Comparison of ENCODE assay signal across 7 mouse cellular contexts in the genomic region with DNA sequence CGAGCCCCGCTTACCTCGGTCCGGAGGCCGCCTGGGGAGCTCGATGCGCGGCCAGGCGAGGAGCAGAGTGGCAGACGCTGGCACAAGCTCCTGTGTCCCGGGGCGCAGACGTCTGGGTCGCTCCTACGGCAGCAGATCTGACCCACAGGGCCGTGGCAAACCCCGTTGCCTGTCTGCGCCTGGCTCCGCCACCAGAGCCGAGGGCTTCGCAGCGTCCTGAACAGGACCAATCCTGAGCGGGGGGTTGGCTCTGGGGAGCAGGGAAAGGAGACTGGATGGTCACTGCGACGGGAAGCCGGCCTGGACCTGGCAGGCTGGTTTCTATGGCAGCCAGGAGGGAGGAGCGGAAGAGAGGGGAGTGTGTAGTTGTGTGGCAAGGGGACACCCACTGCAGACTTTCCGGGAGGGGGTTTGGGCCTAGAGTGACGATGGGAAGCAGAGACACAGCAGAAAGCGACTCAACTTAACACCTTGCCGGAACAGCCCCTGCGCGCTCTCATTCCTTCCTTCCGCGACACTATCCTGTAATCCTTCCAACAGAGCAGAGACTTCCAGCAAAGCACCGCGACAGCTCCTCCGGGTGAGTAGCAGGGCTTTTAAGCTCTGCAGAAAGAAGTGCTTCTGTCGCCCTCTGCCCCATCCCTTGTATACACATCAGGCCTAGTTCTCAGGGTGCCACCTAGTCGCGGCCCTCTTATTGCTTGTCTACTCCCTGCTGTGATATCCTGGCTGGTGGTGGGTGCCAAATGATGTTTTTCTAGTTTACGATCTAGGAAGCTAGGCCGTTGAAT. TPM values are rescaled to one million over a fixed set of nuclear protein-coding genes. Genes with fewer than 3 reads are reported as not detected.
DNase-seq lines count a peak whose midpoint lies in the region; ATAC-seq and TF ChIP-seq lines count a peak whose summit lies in the region.

Nim1k (minus strand) TSS at position 202 of the 791 bp plus-strand sequence.

- H3K27me3 ChIP-seq in embryonic facial prominence, embryonic 10.5 days (replicated peaks; ENCODE audit: low read depth, poor library complexity, severe bottlenecking): no peaks in the 10 kb centered on the region
- no peaks in the 10 kb centered on the region for H3K27me3 ChIP-seq in intestine, postnatal 0 days (replicated peaks; ENCODE audit: control insufficient read depth, insufficient read depth, low read length)
- no peaks in the 10 kb centered on the region for H3K27me3 ChIP-seq in limb, embryonic 10.5 days (ENCODE audit: low read depth, poor library complexity, severe bottlenecking)
- H3K27me3 ChIP-seq in midbrain, embryonic 11.5 days (ENCODE audit: control insufficient read depth, insufficient read depth, low read length): no peaks in the 10 kb centered on the region

- WGBS in embryonic facial prominence, embryonic 10.5 days: 1% methylated on average over 43 of the region's 43 CpGs
- 4% methylated on average over 43 of the region's 43 CpGs for WGBS in intestine, postnatal 0 days
- WGBS in limb, embryonic 10.5 days: 2% methylated on average over 43 of the region's 43 CpGs
- 1% methylated on average over 43 of the region's 43 CpGs for WGBS in midbrain, embryonic 11.5 days

- no peaks in the 10 kb centered on the region for H3K9me3 ChIP-seq in embryonic facial prominence, embryonic 10.5 days
- no peaks in the 10 kb centered on the region for H3K9me3 ChIP-seq in intestine, postnatal 0 days (ENCODE audit: control insufficient read depth)
- H3K9me3 ChIP-seq in limb, embryonic 10.5 days (replicated peaks): no peaks in the 10 kb centered on the region
- no peaks in the 10 kb centered on the region for H3K9me3 ChIP-seq in midbrain, embryonic 11.5 days (ENCODE audit: control insufficient read depth, low read length)

- ATAC-seq in intestine, postnatal 0 days: peak; percentile 74
- ATAC-seq in midbrain, embryonic 11.5 days (ENCODE audit: low FRiP score): peak; percentile 93

- H3K27ac ChIP-seq in embryonic facial prominence, embryonic 10.5 days (replicated peaks): peak within 1 kb of the TSS; percentile 82
- no peak within 1 kb of the TSS for H3K27ac ChIP-seq in intestine, postnatal 0 days (ENCODE audit: low read depth, low read length)
- H3K27ac ChIP-seq in limb, embryonic 10.5 days: peak within 1 kb of the TSS; percentile 83
- peak within 1 kb of the TSS; percentile 32 for H3K27ac ChIP-seq in midbrain, embryonic 11.5 days (ENCODE audit: low read depth, low read length)

- H3K9ac ChIP-seq in intestine, postnatal 0 days (ENCODE audit: low read depth, low read length): peak within 1 kb of the TSS; percentile 47
- peak within 1 kb of the TSS; percentile 63 for H3K9ac ChIP-seq in midbrain, embryonic 11.5 days (ENCODE audit: low read length)

- peaks cover 32% of the 10 kb centered on the region for H3K4me1 ChIP-seq in embryonic facial prominence, embryonic 10.5 days
- no peaks in the 10 kb centered on the region for H3K4me1 ChIP-seq in intestine, postnatal 0 days (replicated peaks; ENCODE audit: control insufficient read depth, insufficient read depth, low read length)
- peaks cover 30% of the 10 kb centered on the region for H3K4me1 ChIP-seq in limb, embryonic 10.5 days
- H3K4me1 ChIP-seq in midbrain, embryonic 11.5 days (ENCODE audit: control insufficient read depth, insufficient read depth, low read length): peaks cover 10% of the 10 kb centered on the region

- no peak for TF ChIP-seq CTCF in intestine, postnatal 0 days (IDR thresholded peaks at IDR 0.05; ENCODE audit: low read depth)

- H3K4me2 ChIP-seq in intestine, postnatal 0 days (replicated peaks; ENCODE audit: low read depth): peak within 1 kb of the TSS; percentile 86
- H3K4me2 ChIP-seq in midbrain, embryonic 11.5 days: peak within 1 kb of the TSS; percentile 71

- DNase-seq in adrenal gland, postnatal 10 days: peak; percentile 90
- peak; percentile 89 for DNase-seq in embryonic facial prominence, embryonic 10.5 days (ENCODE audit: low spot score)
- DNase-seq in heart, adult 11 months: peak; percentile 99
- peak; percentile 85 for DNase-seq in limb, embryonic 10.5 days (ENCODE audit: low spot score)
- DNase-seq in midbrain, embryonic 11.5 days (ENCODE audit: low spot score, missing footprints): peak; percentile 97
- peak; percentile 82 for DNase-seq in skeletal muscle tissue, adult 2 months (ENCODE audit: low read depth, low spot score)

- peak within 1 kb of the TSS; percentile 70 for H3K4me3 ChIP-seq in embryonic facial prominence, embryonic 10.5 days
- H3K4me3 ChIP-seq in intestine, postnatal 0 days (ENCODE audit: low read depth, low read length): peak within 1 kb of the TSS; percentile 45
- H3K4me3 ChIP-seq in limb, embryonic 10.5 days: peak within 1 kb of the TSS; percentile 66
- peak within 1 kb of the TSS; percentile 46 for H3K4me3 ChIP-seq in midbrain, embryonic 11.5 days (ENCODE audit: low read depth, low read length)

- H3K36me3 ChIP-seq in embryonic facial prominence, embryonic 10.5 days (replicated peaks): peaks cover 6% of the 10 kb centered on the region
- no peaks in the 10 kb centered on the region for H3K36me3 ChIP-seq in intestine, postnatal 0 days (ENCODE audit: control insufficient read depth, insufficient read depth)
- peaks cover 2% of the 10 kb centered on the region for H3K36me3 ChIP-seq in limb, embryonic 10.5 days
- H3K36me3 ChIP-seq in midbrain, embryonic 11.5 days (ENCODE audit: control insufficient read depth, insufficient read depth, low read length): no peaks in the 10 kb centered on the region

RNA-seq across cellular contexts. Expression of gene Nim1k, which starts in this region (rescaled TPM):
- 1 to 10 TPM; 2.0 to 3.6 TPM for total RNA-seq in adrenal gland, postnatal 10 days (2021)
- 1.2 and 1.7 TPM in 2 replicates for polyA plus RNA-seq in embryonic facial prominence, embryonic 10.5 days (2016; fragmentation: Nextera tagmentation; extraction: Ambion mirVana)
- 0.48 and 0.53 TPM in 2 replicates for polyA plus RNA-seq in intestine, postnatal 0 days (2015; fragmentation: Nextera tagmentation; extraction: Ambion mirVana)
- polyA plus RNA-seq in limb, embryonic 10.5 days (2016; fragmentation: Nextera tagmentation; extraction: Ambion mirVana): 1.6 and 1.7 TPM in 2 replicates
- 1.9 and 2.4 TPM in 2 replicates for polyA plus RNA-seq in midbrain, embryonic 11.5 days (2014; fragmentation: Nextera tagmentation; extraction: Ambion mirVana)

Comparison
In these comparisons a context has a peak if more than half of its experiments do, and no peak if none do; other contexts are left out.
1. Peak in ATAC-seq, H3K4me3 ChIP-seq, H3K9ac ChIP-seq and H3K4me2 ChIP-seq in intestine, postnatal 0 days; RNA of the gene not detected or under 1 TPM.